Mouse (Mus musculus): ENCODE results near the gene Ccdc141. TPM values are rescaled to one million over a fixed set of nuclear protein-coding genes. Genes with fewer than 3 reads are reported as not detected.

The Ccdc141 gene
- total and polyA plus RNA-seq, 2 experiments from 2014 or later, result 7.3 to 18.6 TPM

DNA sequence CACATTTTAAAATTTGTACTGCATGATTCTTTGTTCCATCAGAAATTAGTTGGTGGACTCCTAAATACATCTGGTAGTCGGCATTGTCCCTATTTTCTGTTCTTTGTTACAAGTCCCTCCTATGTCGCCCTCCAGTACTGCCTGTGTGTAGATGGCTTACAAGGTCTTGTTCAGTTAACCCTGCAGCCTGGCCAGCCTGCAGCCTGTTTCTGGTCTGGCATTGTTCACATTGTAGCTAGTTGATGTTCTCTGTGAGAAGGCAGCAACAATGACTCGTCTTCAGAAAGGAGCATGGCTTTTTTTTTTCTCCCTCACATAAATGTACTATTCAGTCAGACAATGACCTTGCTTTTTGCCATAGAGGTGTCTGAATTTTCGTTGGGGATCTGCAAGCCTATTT is 198.4 kb downstream of the Ccdc141 start:
- Histone ChIP-seq H3K36me3 (ENCODE audit: insufficient read depth) (no peaks in the 10 kb centered on the region), H3K4me3 (ENCODE audit: low read depth, low read length) (no peak overlapping the region), H3K4me2 (ENCODE audit: low read depth) (no peak overlapping the region), H3K9ac (no peak overlapping the region), H3K27me3 (ENCODE audit: insufficient read depth, low read length) (no peaks in the 10 kb centered on the region; the same call in 1 of the 2 replicates), H3K4me1 (ENCODE audit: insufficient read depth) (no peaks in the 10 kb centered on the region), H3K27ac (ENCODE audit: low read depth, low read length) (no peak overlapping the region), H3K9me3 (ENCODE audit: low read length) (no peaks in the 10 kb centered on the region)
- 41% methylated on average over 4 of the region's 4 CpGs for WGBS
- DNase-seq (no peak), ATAC-seq (no peak)
- no peak for TF ChIP-seq CTCF (IDR thresholded peaks at IDR 0.05; ENCODE audit: low read depth)

DNA sequence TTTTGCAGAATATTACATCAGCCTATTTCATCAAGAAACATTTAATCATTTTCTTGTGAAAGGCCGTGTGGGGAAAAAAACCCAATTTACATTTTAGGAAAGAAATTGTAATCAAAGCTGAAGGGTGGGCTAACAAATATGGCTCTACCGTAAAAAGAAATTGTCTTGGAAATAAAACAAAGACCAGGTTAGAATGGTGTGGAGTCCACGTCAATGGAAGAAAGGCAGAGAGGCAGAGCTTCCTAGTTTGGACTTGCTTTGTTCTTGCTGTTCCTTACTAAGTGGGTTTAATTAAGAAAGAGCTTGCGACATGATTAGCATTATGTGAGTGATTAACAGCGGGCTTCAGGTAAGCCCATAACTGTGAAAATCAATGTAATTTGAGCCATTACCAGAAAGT is 199.4 kb downstream of the Ccdc141 start:
- Histone ChIP-seq H3K9me3 (ENCODE audit: low read length) (no peaks in the 10 kb centered on the region), H3K9ac (peak overlapping the region; percentile 49), H3K4me3 (ENCODE audit: low read depth, low read length) (peak overlapping the region; percentile 26), H3K27me3 (ENCODE audit: insufficient read depth, low read length) (no peaks in the 10 kb centered on the region; the same call in 1 of the 2 replicates), H3K36me3 (ENCODE audit: insufficient read depth) (no peaks in the 10 kb centered on the region), H3K4me2 (ENCODE audit: low read depth) (peak overlapping the region; percentile 40), H3K27ac (ENCODE audit: low read depth, low read length) (no peak overlapping the region), H3K4me1 (ENCODE audit: insufficient read depth) (no peaks in the 10 kb centered on the region)
- no peak for TF ChIP-seq CTCF (IDR thresholded peaks at IDR 0.05; ENCODE audit: low read depth)
- DNase-seq, result peak; percentile 54
- peak; percentile 50; the same call in 1 of the 2 replicates for ATAC-seq
- 22% methylated on average over 5 of the region's 5 CpGs for WGBS

- peak; percentile 60 for DNase-seq
- H3K4me2 ChIP-seq (ENCODE audit: low read depth), result peak overlapping the region; percentile 40
These were observed 199.8 kb downstream of the Ccdc141 start for GRCm38 (mm10) chr2:76970669-76971068.

DNA sequence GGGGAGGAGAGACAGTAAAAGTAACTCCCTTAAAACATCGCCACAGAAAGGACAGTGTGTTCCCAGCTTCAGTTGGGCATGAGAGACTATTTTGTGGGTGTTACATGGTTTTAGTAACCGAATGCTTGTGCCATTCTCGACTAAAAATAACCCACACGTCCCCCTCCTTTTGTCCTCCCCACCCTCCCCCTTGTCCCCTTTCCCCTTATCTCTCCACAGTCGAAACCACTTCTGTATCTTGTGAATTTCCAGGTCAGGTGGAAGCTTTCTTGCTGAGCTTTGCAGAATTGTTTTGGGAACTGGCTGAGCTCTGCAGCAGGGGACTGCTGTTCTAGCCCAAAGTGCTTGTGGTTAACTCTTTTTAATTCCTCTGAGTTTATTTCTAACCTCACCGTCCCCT is 200.2 kb downstream of the Ccdc141 start:
- no peaks in the 10 kb centered on the region; the same call in 1 of the 2 replicates for H3K27me3 ChIP-seq (ENCODE audit: insufficient read depth, low read length)
- no peak overlapping the region for H3K4me3 ChIP-seq (ENCODE audit: low read depth, low read length)
- WGBS, result 63% methylated on average over 6 of the region's 6 CpGs
- H3K4me1 ChIP-seq (ENCODE audit: insufficient read depth), result no peaks in the 10 kb centered on the region
- no peak for DNase-seq
- H3K9ac ChIP-seq, result no peak overlapping the region
- no peaks in the 10 kb centered on the region for H3K36me3 ChIP-seq (ENCODE audit: insufficient read depth)
- H3K4me2 ChIP-seq (ENCODE audit: low read depth), result no peak overlapping the region
- H3K27ac ChIP-seq (ENCODE audit: low read depth, low read length), result no peak overlapping the region
- TF ChIP-seq CTCF (IDR thresholded peaks at IDR 0.05; ENCODE audit: low read depth), result no peak
- ATAC-seq, result no peak
- no peaks in the 10 kb centered on the region for H3K9me3 ChIP-seq (ENCODE audit: low read length)

More at GRCm38 (mm10) chr2:76970669-76971068, 199.8 kb downstream of the Ccdc141 start:
- H3K9me3 ChIP-seq (ENCODE audit: low read length), result no peaks in the 10 kb centered on the region
- peak; percentile 67 for TF ChIP-seq CTCF (IDR thresholded peaks at IDR 0.05; ENCODE audit: low read depth)
- no peaks in the 10 kb centered on the region for H3K4me1 ChIP-seq (ENCODE audit: insufficient read depth)
- no peaks in the 10 kb centered on the region for H3K36me3 ChIP-seq (ENCODE audit: insufficient read depth)
- H3K4me3 ChIP-seq (ENCODE audit: low read depth, low read length), result peak overlapping the region; percentile 26; the same call in 1 of the 2 replicates
- no peak overlapping the region for H3K27ac ChIP-seq (ENCODE audit: low read depth, low read length)
- WGBS, result 13% methylated on average over 4 of the region's 4 CpGs
- H3K27me3 ChIP-seq (ENCODE audit: insufficient read depth, low read length), result no peaks in the 10 kb centered on the region; the same call in 1 of the 2 replicates
- ATAC-seq, result peak; percentile 78
- peak overlapping the region; percentile 49 for H3K9ac ChIP-seq

GRCm38 (mm10) chr2:76969637-76970036 is 200.8 kb downstream of the Ccdc141 start:
- WGBS, result 85% methylated on average over 21 of the region's 21 CpGs
- Histone ChIP-seq H3K9me3 (ENCODE audit: low read length) (no peaks in the 10 kb centered on the region), H3K4me2 (ENCODE audit: low read depth) (no peak overlapping the region), H3K27me3 (ENCODE audit: insufficient read depth, low read length) (no peaks in the 10 kb centered on the region; the same call in 1 of the 2 replicates), H3K27ac (ENCODE audit: low read depth, low read length) (no peak overlapping the region), H3K9ac (no peak overlapping the region), H3K36me3 (ENCODE audit: insufficient read depth) (no peaks in the 10 kb centered on the region), H3K4me1 (ENCODE audit: insufficient read depth) (no peaks in the 10 kb centered on the region), H3K4me3 (ENCODE audit: low read depth, low read length) (no peak overlapping the region)
- DNase-seq (no peak), ATAC-seq (no peak)
- TF ChIP-seq CTCF (IDR thresholded peaks at IDR 0.05; ENCODE audit: low read depth), result no peak

DNA sequence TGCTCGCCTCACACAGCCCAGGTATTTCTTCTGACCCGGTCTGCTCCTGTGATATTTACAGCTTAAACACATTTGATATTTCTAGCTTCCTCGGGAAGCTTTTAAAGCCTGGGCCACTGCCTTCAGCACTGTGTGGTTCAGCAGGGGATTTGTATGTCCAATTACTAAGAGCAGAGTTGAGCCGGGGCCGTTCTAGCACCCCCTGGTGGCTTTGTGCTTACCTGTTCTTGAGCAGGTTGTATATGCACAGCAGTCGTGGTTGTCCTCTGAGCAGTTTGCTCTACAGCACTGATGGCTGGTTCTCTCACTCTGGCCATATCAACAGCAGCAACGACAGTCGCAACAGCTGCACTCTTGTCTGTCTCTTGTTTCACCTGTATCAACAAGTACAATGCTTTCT is 201.5 kb downstream of the Ccdc141 start:
- ATAC-seq (peak; percentile 78), DNase-seq (peak; percentile 81)
- Histone ChIP-seq H3K9ac (no peak overlapping the region), H3K9me3 (ENCODE audit: low read length) (no peaks in the 10 kb centered on the region), H3K4me2 (ENCODE audit: low read depth) (no peak overlapping the region), H3K36me3 (ENCODE audit: insufficient read depth) (no peaks in the 10 kb centered on the region), H3K4me1 (ENCODE audit: insufficient read depth) (no peaks in the 10 kb centered on the region), H3K4me3 (ENCODE audit: low read depth, low read length) (no peak overlapping the region), H3K27me3 (ENCODE audit: insufficient read depth, low read length) (no peaks in the 10 kb centered on the region; the same call in 1 of the 2 replicates), H3K27ac (ENCODE audit: low read depth, low read length) (no peak overlapping the region)
- 28% methylated on average over 8 of the region's 8 CpGs for WGBS
- TF ChIP-seq CTCF (IDR thresholded peaks at IDR 0.05; ENCODE audit: low read depth), result peak; percentile 79

DNA sequence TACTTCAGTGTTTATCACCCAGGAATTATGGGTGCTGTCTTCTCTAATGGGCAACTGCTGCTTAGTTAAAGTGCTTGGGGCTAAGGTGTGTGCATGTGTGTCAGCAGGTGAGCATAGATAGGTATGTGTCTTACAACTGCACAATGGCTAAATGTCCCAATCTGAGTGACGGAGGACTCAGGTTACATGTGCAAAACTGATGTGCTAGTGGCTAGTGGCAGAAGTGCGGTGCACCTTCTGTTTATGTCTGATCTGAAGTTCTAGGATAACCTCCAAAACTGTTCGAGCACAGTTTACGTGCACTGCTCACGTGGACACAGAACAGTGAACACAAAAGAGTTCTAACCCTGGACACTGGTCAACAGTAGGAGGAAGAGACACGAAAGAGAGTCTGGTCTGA is 203.9 kb downstream of the Ccdc141 start:
- Histone ChIP-seq H3K36me3 (ENCODE audit: insufficient read depth) (no peaks in the 10 kb centered on the region), H3K4me2 (ENCODE audit: low read depth) (no peak overlapping the region), H3K9ac (no peak overlapping the region), H3K4me1 (ENCODE audit: insufficient read depth) (no peaks in the 10 kb centered on the region), H3K27ac (ENCODE audit: low read depth, low read length) (no peak overlapping the region), H3K27me3 (ENCODE audit: insufficient read depth, low read length) (no peaks in the 10 kb centered on the region; the same call in 1 of the 2 replicates), H3K4me3 (ENCODE audit: low read depth, low read length) (no peak overlapping the region), H3K9me3 (ENCODE audit: low read length) (no peaks in the 10 kb centered on the region)
- DNase-seq, result no peak
- no peak for TF ChIP-seq CTCF (IDR thresholded peaks at IDR 0.05; ENCODE audit: low read depth)
- WGBS, result 88% methylated on average over 6 of the region's 6 CpGs
- no peak for ATAC-seq

Data from forebrain, postnatal 0 days (tissue).